Mouse (Mus musculus) left cerebral cortex, adult 8-10 months (tissue): Measurements from ENCODE around the gene Prkar1a. TPM values are rescaled to one million over a fixed set of nuclear protein-coding genes. Genes with fewer than 3 reads are reported as not detected.
"Not testable (repeated sequence)": the region's sequence is repeated elsewhere in the genome, so short reads cannot be mapped to it uniquely, and the experiment has no call there.

ENCODE experiments used
- DNase-seq, 2 experiments: peaks; one replicate each; pipeline ENCODE4 v3.0.0; 2022; ENCODE audit warnings: low spot score in 2 of 2
- total RNA-seq, 4 experiments: library from RNA; stranded (reverse); gene quantifications; 2 replicates each; pipeline ENCODE4 v1.2.4; 2022

The Prkar1a gene
- 100 to 1,000 TPM; 569 to 599 (median 583) TPM for total RNA-seq

- no peak for DNase-seq
Observed at GRCm38 (mm10) chr11:109649206-109649605, at the start of gene Prkar1a. Gene Prkar1a, plus strand, starts transcription at chr11:109649405.

GRCm38 (mm10) chr11:109607600-109607999 is 41.6 kb upstream of the Prkar1a start:
- DNase-seq = no peak

GRCm38 (mm10) chr11:109608976-109609625 is 40.1 kb upstream of the Prkar1a start:
- no peak for DNase-seq

- DNase-seq = no peak
Observed at GRCm38 (mm10) chr11:109610046-109610794, 39.0 kb upstream of the Prkar1a start.

GRCm38 (mm10) chr11:109610795-109611302 is 38.4 kb upstream of the Prkar1a start:
- DNase-seq = no peak

GRCm38 (mm10) chr11:109611303-109612149 is 37.7 kb upstream of the Prkar1a start, which contains the start of gene Wipi1:
Gene Wipi1, minus strand, starts transcription at chr11:109611967.
- peak; percentile 90 to 99 for DNase-seq

- DNase-seq = no peak
Observed at GRCm38 (mm10) chr11:109612871-109613529, 36.2 kb upstream of the Prkar1a start.

- DNase-seq = no peak
Observed at GRCm38 (mm10) chr11:109615286-109615685, 33.9 kb upstream of the Prkar1a start.

- DNase-seq = no peak
Observed at GRCm38 (mm10) chr11:109616352-109616751, 32.9 kb upstream of the Prkar1a start.

- DNase-seq = no peak
Observed at GRCm38 (mm10) chr11:109616766-109617165, 32.4 kb upstream of the Prkar1a start.

- DNase-seq = not testable (repeated sequence)
Observed at GRCm38 (mm10) chr11:109619055-109619454, 30.1 kb upstream of the Prkar1a start.

GRCm38 (mm10) chr11:109620356-109620755 is 28.8 kb upstream of the Prkar1a start:
- DNase-seq = no peak

GRCm38 (mm10) chr11:109621183-109621582 is 28.0 kb upstream of the Prkar1a start:
- peak in 1 of 2 experiments; percentile 17 for DNase-seq

GRCm38 (mm10) chr11:109622518-109623037 is 26.6 kb upstream of the Prkar1a start:
- no peak for DNase-seq

- no peak for DNase-seq
Observed at GRCm38 (mm10) chr11:109623238-109623637, 26.0 kb upstream of the Prkar1a start.

- no peak for DNase-seq
Observed at GRCm38 (mm10) chr11:109627648-109628047, 21.6 kb upstream of the Prkar1a start.

- DNase-seq = no peak
Observed at GRCm38 (mm10) chr11:109628099-109628498, 21.1 kb upstream of the Prkar1a start.

GRCm38 (mm10) chr11:109629021-109629521 is 20.1 kb upstream of the Prkar1a start:
- DNase-seq = no peak

GRCm38 (mm10) chr11:109634928-109635327 is 14.3 kb upstream of the Prkar1a start:
- DNase-seq = no peak

GRCm38 (mm10) chr11:109635871-109636395 is 13.3 kb upstream of the Prkar1a start:
- no peak for DNase-seq
